Mouse (Mus musculus): ENCODE measurements around the gene Fndc3b.

DNA sequence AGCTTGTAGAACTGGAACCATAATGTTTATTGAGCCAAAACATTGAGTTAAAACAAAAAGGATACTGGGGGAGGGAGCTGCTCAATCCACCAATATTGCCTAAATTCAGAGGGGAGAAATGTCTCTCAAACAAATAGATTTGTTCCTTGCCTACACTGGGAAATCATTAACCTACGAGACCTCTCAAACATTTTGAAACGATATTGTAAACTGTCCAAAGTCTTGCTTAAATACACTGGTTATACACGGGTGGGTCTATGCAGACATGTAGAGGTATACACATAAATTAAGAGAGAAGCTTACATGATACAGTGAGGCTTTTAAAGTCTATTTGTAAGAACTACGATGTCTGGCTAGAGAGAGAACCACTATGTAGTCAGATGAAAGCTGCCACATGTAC is 151.8 kb downstream of the Fndc3b start:
- TF ChIP-seq CTCF (IDR thresholded peaks at IDR 0.05; ENCODE audit: control insufficient read depth, insufficient read depth, insufficient replicate concordance, low read depth, low read length), result no peak
- TF ChIP-seq POLR2A (IDR thresholded peaks at IDR 0.05; ENCODE audit: control insufficient read depth, low read depth, low read length), result no peak
